Mouse (Mus musculus): ENCODE measurements around the gene Omp.
"Not testable (repeated sequence)": the region's sequence is repeated elsewhere in the genome, so short reads cannot be mapped to it uniquely, and the experiment has no call there.

The Omp gene

DNA sequence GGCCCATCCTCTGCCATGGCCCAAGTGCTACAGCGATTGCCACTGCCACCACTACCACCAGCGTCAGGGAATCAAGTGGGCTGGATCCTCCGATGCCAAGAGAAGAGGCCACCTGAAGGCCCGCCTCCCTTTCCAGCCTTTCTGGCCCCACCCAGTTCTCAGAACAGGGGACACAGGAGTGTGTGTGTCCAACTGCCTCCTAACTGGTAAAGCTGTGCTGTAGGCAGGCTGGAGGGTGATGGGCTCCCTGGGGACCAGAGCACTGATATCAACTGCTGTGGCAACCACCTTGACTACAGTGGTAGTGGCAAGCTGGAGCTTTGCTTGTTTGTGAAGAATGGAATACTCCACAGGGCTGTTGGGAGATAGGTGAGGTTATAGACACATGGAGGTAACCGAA, at the start of gene Omp:
Omp (minus strand) TSS at position 101 of the 400 bp plus-strand sequence.
- DNase-seq (ENCODE audit: low spot score in 2 of 2) = no peak

- no peak for DNase-seq (ENCODE audit: low spot score in 2 of 2)
These were observed 48.9 kb upstream of the Omp start for GRCm38 (mm10) chr7:98194026-98194792.

DNA sequence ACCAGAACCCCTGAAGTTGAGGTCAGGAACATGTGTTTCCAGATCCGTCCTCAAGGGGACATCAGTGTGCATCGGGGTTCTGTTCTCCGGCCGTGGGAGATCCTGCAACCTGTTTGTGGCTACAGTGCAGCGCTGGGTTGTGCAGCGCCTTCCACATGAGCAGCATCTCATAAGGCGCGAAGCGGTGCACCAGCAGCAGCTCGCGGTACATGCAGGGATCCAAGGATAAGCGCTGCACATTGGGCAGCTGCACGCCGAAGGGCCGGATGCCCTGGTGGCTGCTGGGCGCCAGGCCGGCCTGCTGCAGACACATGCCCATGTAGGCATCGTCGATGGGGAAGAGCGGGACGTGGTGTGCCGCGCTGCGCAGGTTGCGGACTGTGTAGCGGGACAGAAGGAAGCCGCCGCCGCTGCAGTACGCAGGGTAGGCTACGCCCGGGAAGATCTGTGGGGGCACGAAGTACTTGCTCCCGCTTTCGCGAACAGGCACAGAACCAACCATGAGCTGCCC, 48.3 kb upstream of the Omp start:
- DNase-seq (ENCODE audit: low spot score in 2 of 2) = peak in 1 of 2 experiments; percentile 50

- peak in 1 of 2 experiments; percentile 56 for DNase-seq (ENCODE audit: low spot score in 2 of 2)
These were observed 46.4 kb upstream of the Omp start for GRCm38 (mm10) chr7:98191571-98192250.

DNA sequence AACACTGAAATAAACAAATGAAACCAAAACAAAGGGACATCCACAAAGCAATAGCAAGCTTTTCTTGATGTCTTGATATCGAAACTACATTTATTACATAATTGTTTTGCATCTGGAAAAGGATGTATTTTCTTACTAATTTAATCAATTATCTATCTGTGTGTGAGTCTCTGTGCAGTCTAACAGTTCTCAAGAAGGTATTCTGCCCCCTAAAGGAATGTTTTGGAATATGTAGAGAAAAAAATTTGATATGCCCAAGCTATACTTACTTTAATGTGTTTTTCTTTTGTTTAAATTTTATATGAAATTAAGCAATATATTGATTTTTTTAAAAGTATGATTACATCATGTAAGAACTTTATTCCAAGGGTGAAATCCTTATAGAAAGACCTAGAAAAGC, 45.3 kb upstream of the Omp start:
- no peak for DNase-seq (ENCODE audit: low spot score in 2 of 2)

GRCm38 (mm10) chr7:98189745-98190144, 44.4 kb upstream of the Omp start:
- DNase-seq (ENCODE audit: low spot score in 2 of 2) = no peak

- DNase-seq (ENCODE audit: low spot score in 2 of 2) = no peak
These were observed 43.4 kb upstream of the Omp start for GRCm38 (mm10) chr7:98188680-98189079.

DNA sequence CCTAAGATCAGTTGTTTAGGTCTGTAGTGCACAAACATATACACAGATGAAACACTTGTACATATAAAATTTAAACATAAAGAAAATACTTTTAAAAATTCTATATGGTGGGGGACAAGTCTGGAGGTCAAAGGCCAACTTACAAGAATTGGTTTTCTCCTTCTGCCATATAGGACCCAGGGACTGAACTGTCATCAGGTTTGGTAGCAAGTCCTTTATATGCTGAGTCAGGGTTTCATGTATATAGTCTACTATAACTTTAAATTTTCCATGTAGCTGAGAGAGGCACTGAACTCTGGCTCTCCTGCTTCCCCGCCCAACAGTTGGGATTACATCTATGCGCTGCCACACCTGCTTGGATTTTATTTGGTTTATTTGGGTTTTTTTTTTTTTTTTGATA, 42.9 kb upstream of the Omp start:
- DNase-seq (ENCODE audit: low spot score in 2 of 2) = no peak

GRCm38 (mm10) chr7:98187332-98187731, 42.0 kb upstream of the Omp start:
- not testable (repeated sequence) for DNase-seq (ENCODE audit: low spot score in 2 of 2)

- no peak for DNase-seq (ENCODE audit: low spot score in 2 of 2)
These were observed 41.3 kb upstream of the Omp start for GRCm38 (mm10) chr7:98186637-98187036.

- DNase-seq (ENCODE audit: low spot score in 2 of 2) = no peak
These were observed 40.0 kb upstream of the Omp start for GRCm38 (mm10) chr7:98185326-98185725.

DNA sequence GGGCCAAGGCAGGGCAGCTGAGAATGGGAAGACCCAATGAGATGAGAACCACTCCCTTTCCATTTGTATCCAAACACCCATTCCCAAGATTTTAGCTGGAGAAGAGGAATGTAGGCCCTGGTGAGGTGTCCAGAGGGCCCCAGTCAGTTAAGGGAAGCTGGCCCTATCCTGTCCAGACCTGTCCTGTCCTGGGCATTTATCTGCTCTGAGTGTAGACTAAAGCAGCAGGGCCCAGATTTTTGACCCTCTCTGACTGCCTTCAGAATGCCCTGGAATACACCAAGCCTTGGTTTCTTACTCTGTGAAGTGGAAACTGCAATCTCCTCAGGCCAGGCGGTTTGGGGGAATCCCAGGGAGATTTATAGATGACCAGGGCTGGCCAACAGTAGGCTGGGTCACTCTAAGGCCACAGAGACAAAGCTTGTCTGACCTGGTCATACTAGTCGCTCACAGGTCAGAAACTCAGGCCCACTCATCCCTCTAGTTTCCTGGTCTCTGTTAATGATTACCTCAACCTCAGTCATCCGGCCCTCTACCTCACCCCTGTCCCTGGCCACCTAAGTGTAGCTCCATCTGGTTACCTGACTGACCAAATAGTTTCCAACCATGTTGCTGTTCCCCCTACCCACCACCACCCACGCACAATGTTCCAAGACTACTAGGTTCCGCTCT, 33.4 kb upstream of the Omp start:
- peak in 1 of 2 experiments; percentile 19 for DNase-seq (ENCODE audit: low spot score in 2 of 2)

DNA sequence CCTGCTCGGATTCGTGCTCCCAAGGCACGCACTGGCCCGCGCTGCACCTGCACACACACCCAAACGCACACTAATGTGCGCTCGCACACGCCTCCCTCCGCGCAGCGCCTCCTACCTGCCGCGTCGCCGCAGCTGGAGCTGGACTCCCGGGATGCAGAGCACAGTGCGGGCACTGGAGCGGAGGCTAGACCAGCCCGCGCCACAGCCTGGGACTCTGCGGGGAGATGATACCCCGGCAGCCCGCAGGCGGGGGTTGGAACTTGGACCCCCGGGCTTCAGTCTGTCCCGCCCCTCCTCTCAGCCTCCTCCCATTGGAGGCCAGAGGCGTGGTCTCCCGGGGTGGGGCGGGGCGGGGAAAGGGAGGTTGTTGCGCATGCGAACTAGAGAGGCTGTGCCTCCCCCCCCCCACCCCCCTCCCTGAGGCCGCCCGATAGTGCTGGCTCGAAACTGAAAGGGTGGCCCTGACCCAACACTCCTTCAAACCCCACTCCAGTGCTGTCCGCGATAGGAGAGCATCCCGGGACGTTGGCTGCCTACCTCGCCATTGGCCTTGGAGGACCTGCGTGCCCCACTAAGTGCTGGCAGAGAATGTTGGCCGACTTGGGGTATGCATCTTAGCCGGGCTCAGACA, 32.7 kb upstream of the Omp start, which contains the start of gene Capn5:
Capn5 (minus strand) TSS at position 346 of the 631 bp plus-strand sequence.
- DNase-seq (ENCODE audit: low spot score in 2 of 2) = peak; percentile 79

GRCm38 (mm10) chr7:98177566-98177928, 32.2 kb upstream of the Omp start:
- peak in 1 of 2 experiments; percentile 59 for DNase-seq (ENCODE audit: low spot score in 2 of 2)

- peak; percentile 50 to 59 for DNase-seq (ENCODE audit: low spot score in 2 of 2)
These were observed 31.8 kb upstream of the Omp start for GRCm38 (mm10) chr7:98177071-98177485.

DNA sequence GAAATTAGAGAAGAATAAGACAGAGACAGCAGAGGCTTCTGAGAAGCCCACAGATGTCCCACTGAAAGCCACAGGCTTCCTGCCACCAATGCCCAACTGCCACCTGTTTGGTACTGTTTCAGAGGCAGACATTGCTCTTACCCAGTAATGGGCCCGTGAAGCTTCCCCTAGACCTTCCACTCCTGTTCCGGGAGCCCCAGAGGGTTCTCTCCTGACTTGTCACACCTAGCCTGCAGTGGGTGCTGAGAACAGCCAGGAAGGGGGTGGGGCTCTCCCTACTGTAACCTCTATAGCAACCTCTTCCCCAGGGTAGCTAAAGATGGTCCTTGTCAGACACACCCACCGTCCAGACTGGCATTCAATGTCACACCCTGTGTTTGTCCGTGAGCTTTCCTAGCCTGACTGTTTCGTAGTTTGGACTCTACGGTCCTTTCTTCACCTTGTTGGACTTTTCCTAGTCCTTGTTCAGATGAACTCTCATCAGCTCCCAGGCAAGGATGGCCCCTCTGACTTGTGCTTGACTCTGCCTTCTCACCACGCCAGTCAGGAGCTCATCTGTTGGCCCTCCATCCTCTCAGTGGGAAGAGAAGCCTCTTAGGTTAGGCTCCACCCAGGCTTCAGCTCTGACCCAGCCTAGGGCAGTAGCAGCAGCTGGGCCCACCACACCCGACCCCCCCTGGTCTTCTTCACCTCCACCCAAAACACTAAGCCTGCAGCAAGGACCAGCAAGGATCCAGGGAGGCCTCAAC, 31.2 kb upstream of the Omp start:
- peak; percentile 58 to 68 for DNase-seq (ENCODE audit: low spot score in 2 of 2)

GRCm38 (mm10) chr7:98174883-98175755, 29.8 kb upstream of the Omp start:
- peak; percentile 72 to 82 for DNase-seq (ENCODE audit: low spot score in 2 of 2)

- no peak for DNase-seq (ENCODE audit: low spot score in 2 of 2)
These were observed 28.1 kb upstream of the Omp start for GRCm38 (mm10) chr7:98173408-98173807.

DNA sequence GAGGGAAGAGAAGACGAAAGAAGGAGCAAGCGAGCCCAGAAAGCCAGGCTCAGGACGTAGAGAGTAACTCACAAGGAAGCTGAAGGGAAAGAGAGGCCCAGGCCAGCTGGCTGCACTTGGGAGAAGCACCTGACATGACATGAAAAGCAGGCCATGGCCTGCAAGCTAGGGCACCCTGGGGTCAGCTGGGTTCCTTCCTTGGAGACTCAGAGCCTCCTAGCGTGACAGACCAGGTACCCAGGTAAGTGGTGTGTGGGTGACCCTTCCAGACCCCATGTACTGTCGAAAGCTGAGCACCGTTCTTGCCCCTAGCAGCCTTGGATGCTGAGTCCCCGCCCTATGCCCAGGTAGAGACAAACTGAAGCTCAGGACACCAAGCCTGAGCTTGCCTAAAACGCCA, 27.4 kb upstream of the Omp start:
- DNase-seq (ENCODE audit: low spot score in 2 of 2) = no peak
